Mouse (Mus musculus) hindbrain, embryonic 16.5 days (tissue): ENCODE measurements around the gene Samd11. TPM values are rescaled to one million over a fixed set of nuclear protein-coding genes. Genes with fewer than 3 reads are reported as not detected.
A peak's percentile ranks its signal among the peaks of the same experiment; 100 is the strongest.

Source experiments
- ATAC-seq: fragments of 200-750 bp; cut with Nextera tagmentation; 2 replicates; pipeline ENCODE4 v1.8.0; 2017; ENCODE audit warnings: moderate TSS enrichment, moderate library complexity
- H3K27ac ChIP-seq: fragments of 300-500 bp; sonication (generic); 2 replicates; pipeline ENCODE4 v1.5.1; 2014; ENCODE audit warnings: low read depth, mild to moderate bottlenecking, control low read depth, low read length, moderate library complexity
- H3K27me3 ChIP-seq: fragments of 300-500 bp; sonication (generic); replicated peaks from 2 replicates; pipeline ENCODE4 v1.6.1; 2014; ENCODE audit warnings: low read length; ENCODE audit not compliant: control insufficient read depth, insufficient read depth
- H3K36me3 ChIP-seq: fragments of 300-500 bp; sonication (generic); 2 replicates; pipeline ENCODE4 v1.6.1; 2014; ENCODE audit warnings: mild to moderate bottlenecking, low read length, moderate library complexity, mixed read lengths; ENCODE audit not compliant: control insufficient read depth, insufficient read depth
- H3K4me1 ChIP-seq: fragments of 300-500 bp; sonication (generic); 2 replicates; pipeline ENCODE4 v1.6.1; 2014; ENCODE audit warnings: low read depth, low read length; ENCODE audit not compliant: control insufficient read depth, insufficient read depth
- H3K4me2 ChIP-seq: fragments of 300-500 bp; sonication (generic); 2 replicates; pipeline ENCODE4 v1.6.1; 2014; ENCODE audit warnings: mild to moderate bottlenecking, low read length, control low read depth, moderate library complexity
- H3K4me3 ChIP-seq: fragments of 300-500 bp; sonication (generic); 2 replicates; pipeline ENCODE4 v1.5.1; 2014; ENCODE audit warnings: mild to moderate bottlenecking, low read length, control low read depth, moderate library complexity
- H3K9ac ChIP-seq: fragments of 300-500 bp; sonication (generic); 2 replicates; pipeline ENCODE4 v1.6.1; 2014; ENCODE audit warnings: low read depth, mild to moderate bottlenecking, control low read depth, low read length, moderate library complexity
- H3K9me3 ChIP-seq: fragments of 300-500 bp; sonication (generic); 2 replicates; pipeline ENCODE4 v1.6.1; 2014; ENCODE audit warnings: mild to moderate bottlenecking, low read length, moderate library complexity; ENCODE audit not compliant: control insufficient read depth
- WGBS: fragments of 180-500 bp; shearing (Covaris S2); extraction: QIAGEN DNeasy Blood & Tissue Kit; methylation state at CpG from one replicate; pipeline ENCODE4 v1.1.7; 2014; 5-methylcytosine and 5-hydroxymethylcytosine counted together
- polyA plus RNA-seq: library from polyadenylated mRNA; unstranded; fragments of >200 nt; fragmentation: Nextera tagmentation; extraction: Ambion mirVana; gene quantifications from 2 replicates; pipeline ENCODE4 v1.2.1, GENCODE M21; 2015

The Samd11 gene
- polyA plus RNA-seq, 1 experiment from 2014 or later: 2.0 TPM

DNA sequence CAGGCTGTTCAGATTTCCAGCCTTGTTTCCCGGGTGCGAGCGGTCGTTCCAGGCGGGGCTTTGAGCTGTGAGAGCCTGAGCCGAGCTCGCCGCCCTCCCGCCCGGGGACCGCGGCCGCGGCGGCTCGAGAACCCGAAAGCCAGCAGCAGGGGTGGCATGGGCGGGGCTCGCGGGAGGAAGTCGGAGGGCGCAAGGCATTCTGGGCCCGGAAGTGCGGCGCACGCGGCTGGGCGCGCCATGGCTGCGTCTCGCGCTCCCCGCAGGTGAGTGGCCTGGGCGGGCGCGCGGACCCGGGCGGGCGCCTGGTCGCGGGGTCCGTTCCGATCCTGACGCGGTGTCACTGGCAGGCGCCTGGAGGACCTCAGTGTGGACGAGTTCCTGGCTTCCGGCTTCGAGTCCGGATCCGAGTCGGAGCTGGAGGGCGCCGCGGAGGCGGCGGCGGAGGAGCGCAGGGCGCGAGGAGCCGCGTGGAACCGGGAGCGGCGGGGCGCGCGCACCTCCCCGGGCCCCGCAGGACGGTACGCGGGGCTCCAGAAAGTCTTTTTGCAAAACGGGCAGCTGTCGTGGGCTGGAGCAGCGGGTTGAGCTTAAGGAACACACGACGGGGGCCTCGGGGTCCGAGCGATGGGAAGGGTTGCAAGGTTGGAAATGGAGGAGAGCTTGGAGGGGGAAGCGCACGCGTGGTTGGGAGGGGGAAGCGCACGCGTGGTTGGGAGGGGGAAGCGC is 19.5 kb downstream of the Samd11 start, which contains the start of gene Noc2l:
Noc2l (plus strand) TSS at position 203 of the 726 bp plus-strand sequence.
- H3K36me3 ChIP-seq: peaks cover 40% of the 10 kb centered on the region
- H3K4me1 ChIP-seq: peaks cover 13% of the 10 kb centered on the region
- peak within 1 kb of the TSS; percentile 97 for H3K4me2 ChIP-seq
- ATAC-seq: peak; percentile 89
- under 1% methylated on average over 65 of the region's 90 CpGs for WGBS
- peak within 1 kb of the TSS; percentile 92 for H3K27ac ChIP-seq
- H3K4me3 ChIP-seq: peak within 1 kb of the TSS; percentile 95
- H3K9ac ChIP-seq: peak within 1 kb of the TSS; percentile 85
- no peaks in the 10 kb centered on the region for H3K9me3 ChIP-seq
- H3K27me3 ChIP-seq: no peaks in the 10 kb centered on the region

DNA sequence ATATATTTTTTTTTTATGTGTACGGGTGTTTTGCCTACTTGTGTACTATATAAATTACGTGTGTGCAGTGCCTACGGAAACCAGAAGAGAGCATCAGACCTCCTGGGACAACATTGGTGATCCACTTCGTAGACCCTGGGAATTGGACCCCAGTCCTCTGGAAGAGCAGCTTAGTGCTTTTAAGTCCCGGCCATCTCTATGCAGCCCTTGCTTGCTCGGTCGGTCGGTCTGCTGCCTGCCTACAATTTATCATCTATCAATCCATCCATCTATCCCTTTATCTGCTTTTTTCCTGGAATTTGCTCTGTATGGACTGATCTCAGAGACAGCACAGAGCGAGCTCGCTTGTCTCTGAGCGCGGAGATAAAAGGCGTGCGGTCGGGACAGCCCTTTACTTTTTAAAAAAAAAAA is 20.1 kb downstream of the Samd11 start:
- peak; percentile 46 for ATAC-seq

DNA sequence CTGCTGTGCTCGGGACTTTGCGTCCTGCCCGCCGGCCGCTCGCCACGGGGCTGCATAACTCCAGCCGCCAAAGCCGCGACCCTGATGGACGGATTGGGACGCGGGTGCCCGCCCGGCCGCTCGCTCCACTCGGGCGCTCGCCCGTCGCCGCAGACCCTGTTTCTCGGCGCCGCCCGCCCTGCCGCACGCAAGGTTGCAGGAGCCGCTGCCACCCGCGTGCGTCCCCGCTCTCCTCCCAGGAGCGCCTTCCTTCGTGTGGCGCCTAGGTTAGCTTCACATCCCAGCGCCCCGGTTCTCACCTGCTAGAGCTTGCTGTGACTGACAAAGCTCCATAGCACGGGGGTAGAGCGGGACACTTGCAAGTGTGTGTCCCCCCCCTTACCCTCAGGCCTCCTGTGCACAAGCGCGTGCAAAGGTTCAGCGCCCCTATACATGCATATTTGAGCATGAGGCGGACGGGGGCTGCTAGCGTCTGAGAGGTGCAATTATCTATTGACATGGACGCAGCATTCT is 20.7 kb downstream of the Samd11 start, which contains the start of gene Plekhn1:
Plekhn1 (minus strand) TSS at position 157 of the 513 bp plus-strand sequence.
- peak; percentile 64 for ATAC-seq
- Histone ChIP-seq H3K27me3 (no peaks in the 10 kb centered on the region), H3K27ac (peak within 1 kb of the TSS; percentile 92), H3K9ac (peak within 1 kb of the TSS; percentile 85), H3K36me3 (peaks cover 40% of the 10 kb centered on the region), H3K4me3 (peak within 1 kb of the TSS; percentile 95), H3K9me3 (no peaks in the 10 kb centered on the region), H3K4me2 (peak within 1 kb of the TSS; percentile 97), H3K4me1 (peaks cover 13% of the 10 kb centered on the region)
- WGBS: 0% methylated on average over 31 of the region's 48 CpGs

More for the DNA sequence above, 20.1 kb downstream of the Samd11 start:
- Histone ChIP-seq H3K9me3 (no peaks in the 10 kb centered on the region), H3K4me3 (peak overlapping the region; percentile 95), H3K9ac (peak overlapping the region; percentile 85), H3K4me2 (peak overlapping the region; percentile 97), H3K27ac (peak overlapping the region; percentile 92), H3K4me1 (peaks cover 13% of the 10 kb centered on the region), H3K36me3 (peaks cover 40% of the 10 kb centered on the region), H3K27me3 (no peaks in the 10 kb centered on the region)
- under 1% methylated on average over 15 of the region's 15 CpGs for WGBS

DNA sequence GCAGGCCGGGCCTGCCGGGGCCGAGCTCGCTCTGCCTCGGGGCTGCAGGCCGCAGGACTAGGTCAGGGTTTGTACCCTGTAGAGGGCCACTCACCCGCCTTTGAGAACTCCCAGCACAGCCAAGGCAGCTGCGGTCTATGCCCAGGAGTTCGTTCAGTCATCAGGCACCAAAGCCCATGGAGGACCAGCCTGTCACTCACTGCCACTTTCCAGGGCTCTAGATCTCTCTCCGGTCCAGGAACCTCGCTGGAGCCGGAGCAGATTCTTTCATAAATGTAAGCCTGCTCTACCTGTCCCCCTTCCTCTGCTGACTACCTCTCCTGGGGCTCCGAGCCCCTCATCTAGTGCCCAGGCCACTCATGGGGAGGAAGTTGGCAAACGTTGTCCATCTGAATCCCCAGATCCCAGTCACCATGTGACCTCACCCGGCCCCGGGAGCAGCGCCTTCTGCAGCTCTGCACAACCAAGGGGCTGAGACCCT is 21.4 kb downstream of the Samd11 start:
- ATAC-seq: 0 out of 2 replicates have a peak, but pooled peaks have one; percentile 38
- WGBS: 3% methylated on average over 17 of the region's 17 CpGs
- Histone ChIP-seq H3K27ac (peak overlapping the region; percentile 92), H3K27me3 (no peaks in the 10 kb centered on the region), H3K36me3 (peaks cover 39% of the 10 kb centered on the region), H3K4me1 (peaks cover 13% of the 10 kb centered on the region), H3K4me3 (peak overlapping the region; percentile 95), H3K9me3 (no peaks in the 10 kb centered on the region), H3K4me2 (peak overlapping the region; percentile 97), H3K9ac (peak overlapping the region; percentile 84)

DNA sequence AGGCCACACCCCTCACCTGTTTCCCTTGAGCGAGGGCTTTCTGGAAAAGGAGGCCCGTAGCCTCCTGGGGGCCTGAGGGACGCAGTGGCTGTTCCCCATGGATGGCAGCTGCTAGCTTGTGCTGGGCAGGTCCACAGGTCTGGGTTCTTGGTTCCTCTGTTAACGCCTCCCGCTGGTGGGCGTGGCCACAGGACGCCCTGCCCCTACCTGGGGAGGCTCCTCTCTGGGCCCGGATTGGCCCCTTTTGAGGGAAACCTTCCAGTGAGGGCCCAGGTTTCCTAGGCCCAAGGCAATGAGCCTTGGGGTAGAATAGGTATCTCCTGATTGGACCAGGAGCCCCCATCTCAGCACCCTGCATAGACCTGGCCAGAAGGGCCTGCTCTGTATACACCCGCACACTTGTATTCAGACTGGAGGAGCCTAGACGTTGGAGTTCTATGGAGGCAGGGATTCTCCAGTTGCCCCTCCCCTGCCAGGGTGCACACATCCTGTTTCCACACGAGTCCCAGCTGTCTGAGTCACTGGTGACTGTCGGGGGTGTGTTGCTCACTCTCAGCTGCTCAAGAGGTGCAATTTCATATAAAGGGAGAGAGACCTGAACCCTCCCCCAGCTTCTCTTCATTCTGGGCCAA is 26.9 kb downstream of the Samd11 start:
- Histone ChIP-seq H3K27ac (no peak overlapping the region), H3K9me3 (no peaks in the 10 kb centered on the region), H3K9ac (0 out of 2 replicates have a peak overlapping the region, but pooled peaks have one; percentile 23), H3K27me3 (no peaks in the 10 kb centered on the region), H3K4me1 (peaks cover 5% of the 10 kb centered on the region), H3K4me3 (no peak overlapping the region), H3K4me2 (no peak overlapping the region), H3K36me3 (peaks cover 34% of the 10 kb centered on the region)
- ATAC-seq: peak; percentile 15; the same call in 1 of the 2 replicates
- 30% methylated on average over 12 of the region's 12 CpGs for WGBS

DNA sequence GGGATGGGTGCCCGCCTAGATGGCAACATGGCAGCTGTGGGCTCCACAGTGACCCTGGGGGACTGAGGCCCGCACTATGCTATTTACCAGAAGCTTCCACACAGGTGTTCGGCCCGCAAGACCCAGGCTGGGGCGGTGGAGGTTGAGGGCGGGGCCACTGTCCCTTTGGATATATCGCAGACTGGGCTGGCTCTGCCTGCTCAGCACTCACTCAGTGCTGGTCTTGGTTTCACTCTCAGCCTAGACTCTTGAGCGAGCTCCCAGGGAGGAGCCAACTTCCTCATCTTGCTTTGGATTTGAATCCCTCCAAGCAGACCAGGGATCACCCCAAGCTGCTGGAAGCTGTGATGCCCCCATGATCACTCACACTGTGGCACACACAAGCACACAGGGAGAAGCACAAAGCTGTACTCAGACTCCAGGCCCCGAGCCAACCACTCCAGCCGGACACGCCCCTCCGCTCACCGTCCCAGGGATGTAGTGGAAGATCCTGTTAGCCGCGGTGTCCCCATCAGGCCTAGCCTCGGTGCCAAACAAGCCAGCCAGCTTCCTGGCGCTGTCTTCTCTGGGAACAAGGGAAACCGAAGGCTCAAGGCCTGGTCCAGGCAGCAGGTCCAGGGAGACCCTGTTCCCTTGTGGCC is 27.6 kb downstream of the Samd11 start:
- no peaks in the 10 kb centered on the region for H3K27me3 ChIP-seq
- no peak overlapping the region for H3K4me3 ChIP-seq
- H3K27ac ChIP-seq: no peak overlapping the region
- peak overlapping the region; percentile 23; the same call in 1 of the 2 replicates for H3K9ac ChIP-seq
- WGBS: 40% methylated on average over 18 of the region's 18 CpGs
- no peaks in the 10 kb centered on the region for H3K9me3 ChIP-seq
- peak; percentile 22; the same call in 1 of the 2 replicates for ATAC-seq
- no peaks in the 10 kb centered on the region; the same call in 1 of the 2 replicates for H3K4me1 ChIP-seq
- peaks cover 34% of the 10 kb centered on the region for H3K36me3 ChIP-seq
- no peak overlapping the region for H3K4me2 ChIP-seq

DNA sequence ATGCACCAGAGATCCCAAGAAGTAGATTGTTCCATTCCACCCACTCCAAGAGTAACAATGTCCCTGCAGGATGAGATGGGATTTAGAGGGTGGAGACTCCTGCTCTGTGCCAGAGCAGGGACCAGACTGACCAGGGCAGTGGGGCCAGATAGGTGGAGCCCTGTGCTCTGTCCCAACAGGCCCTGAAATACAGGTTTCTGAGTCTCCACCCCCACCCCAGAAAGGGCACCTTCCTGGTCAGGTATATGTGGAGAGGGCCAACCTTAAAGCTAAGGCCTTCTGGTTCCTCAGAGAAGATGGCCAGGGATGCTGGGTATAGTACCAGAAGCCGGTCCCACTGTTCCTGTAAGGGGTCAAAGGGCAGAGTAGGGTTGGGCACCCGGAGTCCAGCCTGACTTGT is 31.2 kb downstream of the Samd11 start:
- ATAC-seq: no peak
- Histone ChIP-seq H3K27me3 (no peaks in the 10 kb centered on the region), H3K4me3 (no peak overlapping the region), H3K9me3 (no peaks in the 10 kb centered on the region), H3K27ac (no peak overlapping the region), H3K4me2 (no peak overlapping the region), H3K36me3 (peaks cover under 1% of the 10 kb centered on the region; the same call in 1 of the 2 replicates), H3K9ac (no peak overlapping the region), H3K4me1 (no peaks in the 10 kb centered on the region)
- 78% methylated on average over 2 of the region's 2 CpGs for WGBS

DNA sequence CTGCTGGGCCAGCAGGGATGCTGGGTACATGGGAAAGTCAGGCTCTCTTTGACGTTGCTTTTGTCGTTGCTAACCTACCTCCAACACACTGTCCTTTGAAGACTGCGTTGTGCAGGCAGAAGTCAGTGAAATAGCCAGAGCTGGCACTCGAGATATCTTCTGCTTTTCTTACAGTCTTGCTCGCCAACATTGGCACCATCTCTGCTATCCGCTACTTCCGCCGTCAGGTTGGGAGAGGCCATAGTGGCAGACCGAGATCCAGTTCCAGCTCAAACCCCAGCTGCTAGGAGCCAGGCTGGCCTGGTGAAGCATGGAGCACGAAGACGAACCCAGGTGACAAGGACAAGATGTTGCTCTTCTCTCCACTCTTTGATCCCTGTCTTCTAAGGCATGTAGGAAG is 35.5 kb downstream of the Samd11 start:
- Histone ChIP-seq H3K4me1 (no peaks in the 10 kb centered on the region), H3K4me2 (no peak overlapping the region), H3K27ac (no peak overlapping the region), H3K4me3 (no peak overlapping the region), H3K36me3 (no peaks in the 10 kb centered on the region; the same call in 1 of the 2 replicates), H3K9ac (no peak overlapping the region), H3K9me3 (no peaks in the 10 kb centered on the region), H3K27me3 (no peaks in the 10 kb centered on the region)
- 92% methylated on average over 11 of the region's 11 CpGs for WGBS
- no peak for ATAC-seq
